Mouse (Mus musculus) inflammation-experienced regulatory T-cells, adult 6 months (primary cell): Measurements from ENCODE around the gene Ece2. TPM values are rescaled to one million over a fixed set of nuclear protein-coding genes. Genes with fewer than 3 reads are reported as not detected.
A peak's percentile ranks its signal among the peaks of the same experiment; 100 is the strongest.

Source experiments
- ATAC-seq: one replicate; pipeline ENCODE4 v1.8.0; 2017
- polyA plus RNA-seq, 3 experiments: library from polyadenylated mRNA; unstranded; fragments of 100-300 nt; shearing (Covaris generic); gene quantifications; one replicate each; pipeline ENCODE4 v1.2.1; 2017

Ece2 gene
- not detected for polyA plus RNA-seq

DNA sequence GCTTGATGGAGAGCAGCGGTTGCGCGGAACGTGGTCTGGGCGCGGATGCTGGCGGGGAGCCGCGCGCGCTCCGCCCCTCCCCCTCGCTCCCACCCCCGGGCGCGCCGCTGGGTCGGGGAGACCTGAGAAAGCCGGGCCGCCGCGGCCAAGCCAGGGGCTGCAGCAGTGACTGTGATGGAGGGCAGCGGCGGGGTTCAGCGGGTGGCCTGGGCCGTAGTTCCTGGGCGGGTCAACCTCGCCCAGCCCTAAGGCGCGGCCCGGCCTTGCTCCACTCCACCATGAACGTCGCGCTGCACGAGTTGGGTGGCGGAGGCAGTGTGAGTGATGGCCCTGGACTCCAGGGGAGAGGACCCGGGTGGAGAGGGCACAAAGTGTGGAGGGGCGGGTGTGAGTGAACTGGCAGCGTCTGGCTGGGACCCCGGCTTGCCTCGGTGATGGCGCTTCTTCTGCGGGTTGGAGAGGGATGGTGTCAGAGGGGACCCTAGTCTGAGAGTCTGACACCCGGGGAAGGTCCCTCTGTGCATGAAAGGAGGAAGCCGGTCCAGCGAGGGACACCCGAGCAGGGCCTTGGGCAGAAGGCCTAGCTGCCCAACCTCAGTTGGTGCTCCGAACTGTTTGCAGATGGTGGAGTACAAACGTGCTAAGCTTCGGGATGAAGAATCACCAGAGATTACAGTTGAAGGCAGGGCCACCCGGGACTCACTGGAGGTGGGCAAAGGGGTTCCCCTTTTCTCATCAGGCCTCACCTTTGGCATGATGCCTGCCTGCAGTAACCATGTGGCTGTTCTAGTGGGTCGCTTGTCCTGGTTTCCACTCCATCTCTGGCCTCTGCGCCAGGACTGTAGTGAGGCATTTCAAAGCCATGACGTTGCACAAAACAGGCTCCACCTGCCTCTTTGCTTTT, at the start of gene Ece2:
Gene Ece2 (plus strand): TSS at position 98 of the 904 bp plus-strand sequence.
- no peak for ATAC-seq

GRCm38 (mm10) chr16:20589366-20589938, 40.2 kb upstream of the Ece2 start, which contains the start of gene Vwa5b2:
Gene Vwa5b2, plus strand, starts transcription at chr16:20589471.
- no peak for ATAC-seq

- ATAC-seq = no peak
Measured at GRCm38 (mm10) chr16:20589939-20590679, 39.5 kb upstream of the Ece2 start.

GRCm38 (mm10) chr16:20590680-20591038, 39.0 kb upstream of the Ece2 start:
- ATAC-seq = no peak

- ATAC-seq = no peak
Measured at GRCm38 (mm10) chr16:20591076-20591705, 38.4 kb upstream of the Ece2 start.

GRCm38 (mm10) chr16:20595060-20595673, 34.5 kb upstream of the Ece2 start:
- ATAC-seq = no peak

- no peak for ATAC-seq
Measured at GRCm38 (mm10) chr16:20595737-20596136, 33.9 kb upstream of the Ece2 start.

GRCm38 (mm10) chr16:20596687-20597441, 32.8 kb upstream of the Ece2 start:
- no peak for ATAC-seq

GRCm38 (mm10) chr16:20600511-20600910, 29.1 kb upstream of the Ece2 start:
- ATAC-seq = no peak

DNA sequence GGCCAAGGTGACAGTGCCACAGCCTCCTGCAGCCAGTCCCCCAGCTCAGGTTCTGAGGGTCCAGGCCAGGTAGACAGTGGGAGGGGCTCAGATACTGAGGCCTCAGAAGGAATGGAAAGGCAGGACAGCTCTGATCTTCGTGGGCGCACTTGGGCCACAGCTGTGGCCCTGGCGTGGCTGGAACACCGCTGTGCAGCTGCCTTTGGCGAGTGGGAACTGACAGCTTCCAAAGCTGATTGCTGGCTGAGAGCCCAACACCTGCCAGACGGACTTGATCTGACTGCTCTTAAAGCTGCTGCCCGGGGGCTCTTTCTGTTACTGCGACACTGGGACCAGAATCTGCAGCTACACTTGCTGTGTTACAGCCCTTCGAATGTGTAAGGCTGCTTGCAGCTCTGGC, 24.9 kb upstream of the Ece2 start:
- no peak for ATAC-seq

GRCm38 (mm10) chr16:20610501-20611356, 18.9 kb upstream of the Ece2 start:
- ATAC-seq = peak; percentile 66

DNA sequence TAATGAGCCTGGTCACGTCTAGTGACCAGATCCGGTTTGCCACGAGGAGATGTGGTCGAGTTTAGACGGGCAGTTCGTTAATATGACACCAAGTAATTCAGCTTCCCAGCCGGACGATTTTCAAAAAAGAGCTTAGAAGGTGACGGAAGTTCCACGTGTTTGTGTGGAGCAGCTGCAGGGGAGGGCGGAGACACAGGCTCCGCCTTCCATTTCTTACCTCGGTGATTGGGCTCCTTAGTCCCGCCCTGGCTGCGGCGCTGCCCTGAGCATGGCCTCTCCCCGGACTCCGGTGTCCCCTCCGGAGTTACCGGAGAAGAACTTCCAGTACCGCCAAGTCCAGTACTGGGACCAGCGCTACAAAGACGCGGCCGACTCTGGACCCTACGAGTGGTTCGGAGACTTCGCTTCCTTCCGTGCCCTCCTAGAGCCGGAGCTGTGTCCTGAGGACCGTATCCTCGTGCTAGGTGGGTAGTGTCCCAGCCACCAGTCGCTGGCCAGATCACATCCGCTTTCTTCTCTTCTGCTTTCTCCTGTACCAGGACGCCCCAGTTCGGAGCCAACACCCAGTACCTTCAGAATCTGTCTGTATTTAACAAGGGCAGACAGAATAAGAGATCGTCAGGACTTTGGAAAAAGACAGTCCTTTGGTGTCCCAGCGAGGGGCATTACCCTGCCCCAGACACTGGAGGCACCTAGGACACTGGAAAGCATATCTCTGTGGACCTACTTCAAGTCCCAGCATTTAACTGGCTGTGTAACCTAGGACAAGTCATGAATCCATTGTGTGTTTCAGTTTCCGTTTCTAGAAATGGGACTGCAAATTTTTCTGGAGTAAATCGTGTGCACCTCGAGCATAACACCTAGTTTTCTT, 18.0 kb upstream of the Ece2 start, which contains the start of the genes Eef1akmt4, Gm49333 and Alg3:
Gene Eef1akmt4 (plus strand): TSS at position 237 of the 871 bp plus-strand sequence.
Gene Gm49333 (plus strand): TSS at position 254 of the 871 bp plus-strand sequence.
Gene Alg3 (minus strand): TSS at position 379 of the 871 bp plus-strand sequence.
- ATAC-seq = peak; percentile 96

GRCm38 (mm10) chr16:20619541-20620398, 9.9 kb upstream of the Ece2 start:
- ATAC-seq = no peak

GRCm38 (mm10) chr16:20620399-20620735, 9.3 kb upstream of the Ece2 start:
- no peak for ATAC-seq

GRCm38 (mm10) chr16:20620751-20621190, 8.9 kb upstream of the Ece2 start:
- peak; percentile 10 for ATAC-seq

DNA sequence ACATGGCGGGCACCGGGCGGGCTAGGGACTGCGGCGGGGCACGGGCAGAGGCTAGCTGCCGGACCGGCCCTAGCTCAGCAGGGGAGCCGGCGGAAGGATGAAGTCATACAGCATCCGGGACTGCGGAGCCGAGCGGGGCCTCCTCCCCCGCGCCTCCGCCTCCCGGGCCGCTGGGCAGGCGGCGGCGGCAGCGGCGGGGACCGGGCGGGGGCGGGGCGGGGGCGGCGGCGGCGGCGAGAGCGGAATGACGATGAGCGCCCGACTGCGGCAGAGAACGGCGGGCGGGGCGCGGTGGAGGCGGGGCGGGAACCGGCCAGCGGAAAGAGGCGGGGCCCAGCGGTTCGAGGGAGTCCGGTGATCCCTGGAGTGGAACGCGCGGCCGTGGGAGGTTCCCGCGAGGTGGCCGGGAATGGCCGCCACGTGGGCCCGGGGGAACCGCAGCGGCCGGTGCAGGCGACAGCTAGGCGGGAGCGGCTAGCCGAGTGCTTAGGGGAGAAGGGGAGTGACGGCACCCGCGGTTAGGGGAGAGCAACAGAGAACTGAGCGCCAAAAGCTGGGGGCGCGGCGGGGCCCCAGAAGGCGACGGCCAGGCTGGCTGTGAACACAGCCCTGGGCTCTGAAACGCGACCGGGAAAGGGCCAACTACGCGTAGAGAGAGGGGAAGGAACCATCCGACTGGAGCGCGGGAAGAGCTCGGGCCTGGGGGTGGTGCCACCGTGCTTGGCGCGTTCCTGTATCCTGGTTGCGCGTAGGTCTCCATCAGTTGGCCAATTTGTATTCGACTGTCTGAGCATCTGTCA, 8.2 kb upstream of the Ece2 start, which contains the start of gene Camk2n2:
Gene Camk2n2 (minus strand): TSS at position 97 of the 800 bp plus-strand sequence.
- peak; percentile 44 for ATAC-seq

GRCm38 (mm10) chr16:20621991-20622685, 7.5 kb upstream of the Ece2 start:
- ATAC-seq = peak; percentile 11
